Mouse (Mus musculus) gastrocnemius, postnatal 25 days (tissue): Measurements from ENCODE around the gene Fcamr. TPM values are rescaled to one million over a fixed set of nuclear protein-coding genes. Genes with fewer than 3 reads are reported as not detected.

Source experiments
- DNase-seq: peaks from one replicate; pipeline ENCODE4 v3.0.0; 2022
- long read RNA-seq, 2 experiments: library from polyadenylated mRNA; stranded (forward); transcript quantifications; one replicate each; pipeline ENCODE4 v2.0.0; 2021
- total RNA-seq, 2 experiments: library from RNA; stranded (reverse); gene quantifications; 1 replicate in 1 of 2; 2 replicates in 1 of 2; pipeline ENCODE4 v1.2.3; 2021

Gene Fcamr
- total RNA-seq: not detected
- long read RNA-seq, experiment 1: 0 reads
- long read RNA-seq, experiment 2: 0 reads

DNA sequence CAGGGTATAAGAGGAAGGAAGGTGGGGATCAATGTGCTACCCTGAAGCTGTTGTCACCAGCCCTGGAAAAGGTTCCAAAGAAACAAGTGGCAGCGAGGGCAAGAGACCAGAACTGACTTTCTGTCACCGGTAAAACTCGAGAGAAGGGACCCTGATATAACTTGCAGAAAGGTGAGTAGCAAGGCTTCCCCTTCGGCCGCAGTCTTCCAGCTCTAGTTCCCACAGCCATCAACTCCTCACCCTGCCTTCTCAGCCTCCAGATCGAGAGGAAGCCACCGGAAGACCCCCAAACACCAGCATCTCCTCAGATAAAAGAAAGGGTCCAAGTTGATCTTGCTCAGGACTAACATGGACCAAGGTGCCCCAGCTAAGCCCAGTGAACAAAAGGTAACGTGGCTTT is at the start of gene Fcamr:
Gene Fcamr, plus strand, starts transcription at position 301 of the 400 bp plus-strand sequence.
- no peak for DNase-seq

DNA sequence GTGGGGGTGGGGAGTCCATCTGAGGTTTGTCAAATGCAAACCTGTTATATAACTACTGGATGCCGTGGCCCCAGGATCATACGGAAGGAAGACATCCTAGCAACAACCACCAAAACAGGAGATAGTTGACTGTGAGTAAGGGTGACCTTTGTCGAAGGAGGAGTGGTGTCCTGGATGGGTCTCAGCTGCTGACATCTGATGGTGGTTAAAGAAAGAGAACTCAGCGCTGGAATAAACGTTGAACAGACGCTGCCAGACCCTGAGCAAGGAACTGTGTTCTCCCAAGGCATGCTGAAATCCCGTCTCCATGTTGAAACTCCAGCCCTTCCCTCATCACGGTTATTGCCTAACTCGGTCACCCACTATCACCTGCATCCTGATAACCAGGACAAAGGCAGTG is 41.0 kb upstream of the Fcamr start:
- no peak for DNase-seq

DNA sequence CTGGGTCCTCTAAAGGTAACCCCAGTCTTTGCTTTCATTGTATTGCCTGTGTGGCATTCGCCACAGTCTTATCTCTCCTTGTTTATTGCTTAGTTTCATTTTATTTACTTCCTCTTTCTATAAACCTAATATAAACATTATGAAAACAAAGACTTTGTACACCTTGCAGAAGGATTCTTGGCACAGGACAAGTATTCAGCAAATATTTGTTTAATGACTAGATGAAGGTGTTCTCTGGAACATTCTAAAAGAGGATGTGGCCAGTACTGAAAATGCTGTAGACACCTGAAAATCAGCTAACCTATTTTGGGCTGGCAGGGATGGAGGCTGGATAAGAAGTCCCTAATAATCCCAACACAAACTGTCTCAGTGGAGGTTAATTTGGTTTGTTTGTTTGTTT is 39.1 kb upstream of the Fcamr start:
- DNase-seq: no peak

DNA sequence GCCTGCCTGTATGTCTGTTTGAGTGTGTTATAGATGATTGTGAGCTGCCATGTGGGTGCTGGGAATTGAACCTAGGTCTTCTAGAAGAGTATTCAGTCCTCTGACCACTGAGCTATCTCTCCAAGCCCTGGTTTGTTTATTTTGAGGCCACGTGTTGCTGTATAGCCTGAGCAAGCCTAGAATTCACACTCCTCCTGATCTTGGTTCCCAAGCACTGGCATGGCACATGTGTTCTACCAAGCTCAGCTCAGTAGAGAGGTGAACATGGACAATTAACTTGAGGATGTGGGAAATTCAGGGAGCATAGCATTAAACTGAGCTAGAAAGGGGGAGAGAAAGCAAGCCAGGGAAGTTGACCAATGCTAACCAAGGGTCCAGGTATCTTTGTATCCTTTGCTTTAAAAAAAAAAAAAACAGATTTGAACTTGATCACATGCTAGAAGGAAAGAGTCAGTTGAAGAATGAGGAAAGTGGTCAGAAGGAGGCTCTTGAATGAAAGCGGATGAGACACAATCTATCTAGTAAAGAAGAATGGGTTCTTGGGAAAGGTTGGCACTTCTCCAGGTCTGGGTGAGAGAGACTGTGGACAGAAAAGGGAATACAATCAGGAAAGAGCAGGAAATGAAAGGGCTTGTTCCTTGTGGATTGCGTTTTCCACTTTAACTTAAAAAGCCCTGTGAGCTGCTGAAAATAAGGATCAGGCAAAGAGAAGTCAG is 38.5 kb upstream of the Fcamr start:
- DNase-seq: no peak

DNA sequence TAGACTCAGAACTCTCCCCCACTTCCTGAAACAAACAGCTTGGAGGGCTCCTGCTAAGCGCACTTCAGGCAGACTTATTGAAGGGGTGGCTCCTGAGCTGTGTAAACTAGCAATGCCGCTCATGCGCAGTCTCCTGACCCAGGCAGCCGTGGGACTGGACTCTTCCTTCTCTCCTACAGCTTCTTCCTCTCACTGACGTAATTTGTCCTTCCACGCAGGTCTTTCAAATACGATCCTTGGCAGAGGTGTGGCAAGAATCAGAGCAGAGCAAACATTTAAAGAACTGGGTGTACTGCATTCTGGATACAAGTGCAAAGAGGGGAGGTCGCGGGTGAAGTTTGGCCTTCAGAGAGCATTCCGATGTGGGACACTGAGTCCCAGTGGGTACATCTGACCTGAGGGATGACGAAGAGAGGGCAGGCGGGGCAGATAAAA is 36.7 kb upstream of the Fcamr start:
- DNase-seq: no peak

DNA sequence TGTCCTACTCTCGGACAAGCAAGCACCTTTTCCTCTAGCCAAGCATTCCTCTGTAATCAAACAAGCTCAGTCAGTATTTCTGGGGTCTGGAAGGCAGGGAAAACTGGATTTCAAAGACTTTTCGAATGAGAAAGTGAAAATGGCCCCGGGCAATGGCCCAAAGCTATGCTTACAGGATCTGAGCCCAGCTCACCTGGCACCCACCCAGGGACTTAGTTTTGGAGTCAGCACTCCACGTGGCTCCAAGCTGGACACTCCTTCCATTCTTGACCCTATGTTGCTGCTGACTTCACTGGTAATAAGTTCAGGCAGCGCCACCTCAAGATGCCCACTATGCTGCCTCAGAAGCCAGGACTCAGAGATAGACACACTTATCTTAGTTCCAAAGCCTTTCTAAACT is 33.6 kb upstream of the Fcamr start:
- no peak for DNase-seq

DNA sequence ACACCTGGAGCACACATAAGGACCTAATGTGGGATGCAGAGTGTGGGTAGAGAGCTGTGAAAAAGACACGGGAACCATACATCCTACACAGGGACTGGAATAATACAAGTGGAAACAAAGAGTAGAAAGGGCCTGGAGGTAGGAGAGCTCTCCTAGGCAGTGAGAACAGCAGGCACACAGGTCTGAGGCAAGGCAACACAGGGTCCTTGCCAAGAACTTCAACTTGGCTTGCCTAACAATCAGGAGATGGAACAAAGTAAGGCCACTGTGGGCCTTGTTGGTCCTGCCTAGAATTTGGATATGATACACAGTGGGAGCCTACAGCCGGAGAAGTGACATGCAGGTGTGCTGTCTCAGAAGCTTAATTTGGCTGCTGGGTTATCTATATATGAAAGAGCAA is 30.8 kb upstream of the Fcamr start:
- no peak for DNase-seq

DNA sequence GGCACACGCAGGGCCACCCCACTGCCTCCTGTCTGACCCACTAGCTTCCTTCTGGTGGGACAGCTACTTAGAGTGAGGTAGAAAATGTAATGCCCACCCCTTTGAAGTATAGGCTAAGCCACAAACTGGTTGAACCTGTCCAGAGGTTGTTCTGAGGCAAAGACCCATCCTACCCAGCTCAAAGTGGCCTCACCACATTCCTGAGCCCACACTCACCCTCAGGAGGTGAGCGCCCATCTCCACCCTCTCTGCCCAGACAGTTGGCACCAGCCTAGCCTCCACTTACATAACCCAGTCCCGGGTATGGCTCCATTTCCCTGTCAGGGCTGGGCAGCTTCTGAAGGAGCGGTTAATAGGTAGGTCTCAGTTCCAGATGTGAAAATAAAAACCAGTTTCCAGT is 30.2 kb upstream of the Fcamr start:
- no peak for DNase-seq

DNA sequence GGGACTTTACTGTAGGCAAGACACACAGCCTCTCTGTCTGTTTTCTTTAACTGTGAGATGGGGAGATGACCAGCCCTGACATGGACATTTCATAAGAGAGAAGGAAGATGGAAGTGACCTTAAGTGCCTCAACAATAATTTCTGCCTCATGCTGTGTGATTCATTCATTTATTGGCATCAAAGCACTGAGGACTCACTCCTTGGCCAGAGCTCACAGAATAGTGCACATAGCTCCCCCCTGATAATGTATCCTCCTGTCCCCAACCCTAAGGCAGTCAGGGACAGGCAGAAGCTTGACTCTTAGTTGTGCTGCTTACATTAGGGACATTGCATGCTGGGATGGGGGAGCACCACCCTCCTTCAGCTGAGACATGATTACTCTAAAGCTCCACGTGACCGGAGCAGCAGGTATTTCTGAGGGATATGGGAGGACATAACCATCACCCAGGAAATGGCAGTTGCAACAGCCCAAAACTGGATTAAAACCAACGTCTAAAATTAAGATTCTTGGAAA is 29.7 kb upstream of the Fcamr start:
- no peak for DNase-seq

DNA sequence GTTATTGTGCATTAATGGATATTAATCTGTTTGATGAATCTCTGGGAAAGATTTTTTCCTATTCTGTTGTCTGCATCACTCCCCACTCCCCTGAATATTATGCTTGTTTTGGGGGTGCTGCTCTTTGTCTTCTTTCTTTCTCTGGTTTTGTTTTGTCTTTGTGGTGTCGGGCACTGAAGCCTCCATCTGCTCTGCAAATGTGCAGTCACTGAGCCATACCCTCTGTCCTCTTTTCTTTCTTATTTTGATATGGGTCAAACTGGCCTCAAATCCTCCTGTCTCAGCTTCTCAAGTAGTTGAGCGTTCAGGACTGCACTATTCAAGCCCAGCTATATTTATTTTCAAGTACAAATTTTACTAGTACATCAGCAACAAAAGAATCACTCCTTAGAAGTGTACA is 25.5 kb upstream of the Fcamr start:
- DNase-seq: no peak

DNA sequence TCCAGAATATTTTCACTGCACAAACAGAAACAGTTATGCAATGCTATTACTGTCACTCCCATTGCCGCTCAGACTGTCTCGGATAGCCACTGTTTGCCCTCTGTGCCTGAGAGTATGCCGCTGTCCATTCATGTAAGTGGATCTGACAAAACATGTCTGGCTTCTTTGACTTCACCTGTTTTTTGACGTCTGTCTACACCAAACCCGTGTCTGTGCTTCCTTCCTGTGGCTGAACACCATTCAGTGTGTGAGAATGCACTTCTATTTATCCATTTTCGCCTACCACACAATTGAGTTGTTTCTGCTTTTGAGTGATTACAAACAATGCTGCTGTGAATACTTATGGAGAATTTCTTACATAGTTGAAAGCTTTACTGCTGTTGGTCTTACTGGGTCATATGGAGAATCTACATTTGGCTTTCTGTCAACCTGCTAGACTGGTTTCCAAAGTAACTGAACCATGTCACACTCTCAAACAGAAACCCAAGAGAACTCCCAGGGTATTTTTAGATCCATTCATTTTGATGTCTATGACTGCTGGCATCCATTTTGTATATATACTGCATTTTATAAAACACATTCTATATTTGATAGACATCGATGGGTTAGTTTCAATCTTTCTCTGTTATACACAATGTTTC is 24.9 kb upstream of the Fcamr start:
- DNase-seq: no peak

DNA sequence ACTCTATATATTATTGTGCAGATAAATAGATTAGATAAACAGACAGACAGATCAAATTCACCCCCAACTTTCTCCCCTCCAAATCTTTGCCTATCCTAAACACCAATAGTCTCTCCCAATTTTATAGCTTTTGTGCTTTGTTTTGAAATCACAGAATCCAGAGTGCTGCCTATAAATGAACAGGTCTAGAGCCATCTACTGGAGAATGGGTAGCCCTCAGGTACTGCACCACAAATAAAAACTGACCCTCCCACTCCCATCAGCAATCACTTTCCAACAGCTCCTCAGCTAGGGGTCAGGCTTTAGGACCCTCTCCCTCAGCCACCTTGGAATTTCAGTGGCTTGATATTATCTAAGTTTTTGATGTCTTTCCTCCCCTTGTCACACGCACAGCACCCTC is 24.1 kb upstream of the Fcamr start:
- no peak for DNase-seq

DNA sequence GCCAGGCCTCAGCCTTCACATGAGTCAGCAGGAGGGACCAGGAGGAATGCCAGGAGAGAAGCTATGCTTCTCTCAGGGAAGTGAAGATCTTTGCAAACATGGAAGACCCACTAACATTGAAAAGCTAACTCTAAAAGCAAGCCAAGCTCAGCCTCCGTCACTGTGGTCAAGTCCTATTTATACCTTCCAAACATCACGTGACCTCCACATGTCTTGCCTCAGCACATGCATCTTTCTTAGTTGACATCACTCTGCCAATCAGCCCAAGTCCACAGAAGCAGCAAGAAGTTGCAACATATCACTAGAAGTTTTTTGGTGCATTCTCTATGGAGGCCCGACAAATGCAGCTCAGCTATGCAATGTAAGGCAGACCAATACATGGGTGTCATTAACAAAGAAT is 20.8 kb upstream of the Fcamr start:
- DNase-seq: no peak

DNA sequence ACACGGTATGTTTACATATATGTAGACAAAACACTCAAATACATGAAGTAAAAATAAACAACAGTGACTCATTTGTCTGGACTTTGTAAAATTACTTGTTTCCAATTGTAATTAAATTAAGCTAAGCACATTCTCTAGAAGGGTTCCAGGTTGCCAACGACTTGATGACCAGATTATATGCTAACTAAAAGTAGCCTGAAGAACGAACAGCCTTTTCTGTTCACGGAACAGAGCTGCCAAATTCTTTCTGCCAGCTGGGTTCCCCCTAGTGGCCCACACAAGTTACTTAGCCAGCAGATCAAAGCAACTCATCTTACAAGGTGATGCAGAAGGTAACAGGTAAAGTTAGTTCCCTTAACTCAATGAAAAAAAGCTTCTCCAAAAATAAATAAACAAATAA is 16.6 kb upstream of the Fcamr start:
- no peak for DNase-seq

DNA sequence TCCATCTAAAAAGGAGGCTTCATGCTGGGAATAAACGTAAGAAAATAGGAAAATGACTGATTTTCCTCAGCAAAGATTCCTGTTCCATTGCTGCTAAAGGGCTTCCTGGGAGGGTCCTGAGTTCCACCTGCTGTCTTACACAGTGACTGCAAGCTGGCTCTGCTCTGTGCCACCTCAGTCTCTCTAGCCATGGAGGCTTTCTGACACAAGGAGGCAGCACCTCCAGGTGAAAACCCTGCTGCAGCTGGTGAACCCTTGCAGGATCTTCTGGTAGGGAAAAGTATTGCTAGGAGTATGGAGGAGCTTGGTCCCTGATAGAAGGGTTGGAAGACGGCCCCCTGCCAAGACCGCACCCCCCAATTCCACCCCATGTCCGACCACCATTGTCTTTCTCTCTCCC is 13.7 kb upstream of the Fcamr start:
- DNase-seq: no peak

DNA sequence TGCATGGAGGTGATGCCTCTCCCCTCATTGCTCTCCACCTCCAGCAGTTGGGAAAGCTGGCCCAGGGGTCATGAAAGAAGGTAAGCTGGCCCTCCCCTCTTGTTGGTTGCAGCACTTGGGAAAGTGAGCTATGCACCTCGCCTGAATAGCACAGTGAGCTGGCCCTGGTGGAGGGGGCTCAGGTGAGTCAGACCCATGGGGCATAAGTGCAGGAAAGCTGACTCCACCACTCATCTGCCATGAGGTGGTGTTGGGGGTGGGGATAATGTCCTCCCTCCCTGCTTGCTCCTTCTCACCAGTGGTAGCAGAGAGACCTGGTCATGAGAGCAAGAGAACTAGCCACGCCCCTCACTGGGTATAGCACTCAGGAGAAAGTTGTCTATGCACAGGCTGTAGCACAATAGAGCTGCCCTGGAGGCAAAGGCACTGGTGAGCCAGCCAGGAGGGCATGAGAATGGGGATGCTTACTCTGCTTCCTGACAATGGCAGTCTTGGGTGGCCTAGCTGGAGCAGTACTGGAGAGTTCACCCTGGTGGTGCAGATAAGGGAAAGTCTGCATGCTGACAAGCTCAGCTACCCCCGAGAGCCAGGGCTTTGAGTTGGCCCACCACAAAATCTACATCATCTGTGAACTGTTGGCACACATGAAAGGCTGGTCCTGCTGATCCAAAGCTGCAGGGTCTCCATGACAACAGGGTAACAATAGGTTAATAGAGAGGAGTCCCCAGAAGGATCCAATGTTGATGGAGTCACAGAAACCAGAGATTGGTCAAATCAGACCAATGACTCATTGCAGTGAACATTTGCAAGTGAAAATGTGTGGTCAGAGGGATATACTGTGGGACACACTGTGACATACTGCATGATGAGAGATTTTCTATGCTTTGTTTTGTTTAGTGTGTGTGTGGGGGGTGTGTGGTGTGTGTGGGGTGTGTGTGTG is 10.9 kb upstream of the Fcamr start:
- DNase-seq: no peak

DNA sequence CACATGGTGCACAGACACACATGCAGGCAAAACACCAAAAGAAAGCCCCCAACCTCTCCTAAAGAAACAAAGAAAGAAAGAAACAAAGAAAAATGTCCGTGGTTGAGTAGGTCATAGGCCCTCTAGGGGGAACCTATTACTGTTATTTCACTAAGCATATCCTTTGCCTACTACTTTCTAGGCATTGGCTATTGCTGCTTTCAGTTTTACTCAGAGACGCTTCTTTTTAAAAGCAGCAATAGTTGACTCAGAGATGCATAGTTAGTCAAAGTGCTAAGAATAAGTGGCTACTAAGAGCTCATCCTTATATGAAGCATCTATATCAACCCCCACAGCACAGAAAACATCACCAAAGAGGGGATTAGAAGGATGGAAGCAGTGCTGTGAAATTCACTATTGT is 5.4 kb upstream of the Fcamr start:
- no peak for DNase-seq

DNA sequence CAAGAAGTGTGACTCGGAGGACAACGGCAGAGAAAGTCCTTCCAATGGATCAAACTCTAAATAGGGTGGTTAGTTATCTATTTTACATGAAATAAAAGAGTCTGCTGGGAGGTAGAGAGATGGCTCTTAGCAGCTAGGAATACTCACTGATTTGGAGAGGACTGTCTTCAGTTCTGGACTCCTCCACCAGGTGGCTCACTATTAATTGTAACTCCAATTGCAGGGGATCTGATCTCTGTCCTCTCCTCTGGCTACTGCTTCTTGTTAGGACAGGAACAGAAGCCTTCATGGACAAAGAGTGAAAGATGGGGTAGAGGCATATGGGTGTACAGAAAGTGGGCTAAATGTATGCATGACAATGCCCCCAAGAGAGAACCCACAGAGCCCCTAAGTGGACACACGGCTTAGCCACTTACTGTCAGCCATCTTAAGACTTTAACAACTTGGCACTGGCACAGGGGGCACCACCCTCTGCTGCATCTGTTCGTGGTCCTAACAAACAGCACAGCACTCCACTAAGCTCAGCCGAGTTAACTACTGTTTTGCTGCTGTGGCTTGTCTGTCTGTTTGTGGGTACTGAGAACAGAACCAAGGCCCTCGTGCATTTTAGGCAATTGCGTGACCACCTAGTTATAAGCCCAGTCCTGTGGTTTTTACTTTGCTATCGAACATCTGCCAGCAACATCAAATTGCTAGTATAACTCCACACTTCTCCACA is 3.6 kb upstream of the Fcamr start:
- DNase-seq: no peak

DNA sequence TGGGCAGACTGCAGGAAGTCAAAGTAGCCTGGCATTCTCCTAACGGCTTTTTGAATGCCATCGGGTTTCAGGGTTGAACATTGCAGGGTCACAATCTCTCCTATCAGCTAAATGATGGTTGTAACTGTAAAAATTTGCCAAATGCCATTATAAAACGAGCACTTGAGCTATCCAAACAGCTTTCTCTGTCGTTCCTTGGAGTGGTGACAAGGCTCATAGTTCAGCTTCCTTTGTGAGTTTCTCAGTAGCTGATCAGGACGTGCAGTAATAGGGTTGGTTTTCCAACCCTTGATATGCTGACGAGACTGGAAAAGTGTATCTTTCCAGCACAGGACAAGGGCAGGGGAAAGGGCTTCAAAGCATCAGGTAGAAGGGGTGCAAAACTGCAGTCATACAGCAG is 2.7 kb upstream of the Fcamr start:
- no peak for DNase-seq

DNA sequence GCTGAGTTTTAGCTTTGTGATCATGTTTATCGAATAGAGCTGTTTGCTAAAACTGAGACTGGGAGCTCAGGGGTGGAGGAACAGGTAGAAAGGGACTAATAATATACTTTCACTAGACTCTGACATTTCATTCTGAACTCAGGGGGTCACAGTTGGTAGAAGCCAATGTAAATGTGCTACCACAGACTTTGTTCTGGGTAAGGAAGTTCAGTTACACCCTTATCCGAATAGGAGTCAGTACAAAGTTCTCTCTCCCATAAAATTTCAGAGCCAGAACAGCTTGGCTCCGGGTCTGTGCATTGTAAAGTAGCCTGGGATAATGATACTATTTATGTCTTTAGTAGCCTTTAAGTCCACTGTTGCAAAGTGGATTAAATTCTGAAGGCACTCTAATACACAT is 2.2 kb upstream of the Fcamr start:
- no peak for DNase-seq

DNA sequence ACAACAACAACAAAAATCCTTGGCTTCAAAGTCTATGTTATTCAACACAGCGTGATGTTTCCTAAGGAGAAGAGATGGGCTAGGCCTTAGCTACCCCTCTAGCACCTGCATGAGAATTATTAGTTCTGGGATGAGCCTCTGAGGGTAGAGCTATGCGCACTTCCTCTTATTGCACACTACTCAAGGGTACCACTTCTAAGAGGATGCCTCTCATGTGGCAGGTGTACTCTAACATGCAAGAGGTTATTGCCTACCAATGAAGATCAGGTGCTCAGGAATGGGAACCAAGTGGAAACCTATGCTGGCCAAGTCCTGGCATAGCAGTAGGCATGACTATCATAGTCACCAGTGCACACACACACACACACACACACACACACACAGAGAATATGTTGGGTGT is 1.3 kb upstream of the Fcamr start:
- no peak for DNase-seq

DNA sequence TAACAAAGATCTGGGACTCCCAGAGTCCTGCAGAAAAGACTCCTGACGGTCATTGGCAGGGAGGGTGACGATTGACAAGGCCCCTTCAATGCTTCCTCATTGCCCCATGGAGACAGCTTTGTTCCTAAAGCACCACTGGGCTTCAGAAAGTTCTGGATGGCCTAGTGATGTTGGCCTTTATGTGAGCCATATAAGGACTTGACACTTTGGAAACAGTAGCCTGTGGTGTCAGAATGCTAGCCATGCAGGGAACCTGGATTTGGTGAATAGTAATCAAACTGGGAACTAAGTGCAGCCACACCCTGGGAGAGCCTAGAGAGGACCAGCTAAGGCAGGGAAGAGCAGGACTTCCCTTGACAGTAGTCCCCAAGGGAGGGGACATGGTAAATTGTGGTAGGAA is 809 bp downstream of the Fcamr start:
- no peak for DNase-seq
